Mouse (Mus musculus) fibroblast of lung, adult 2 months (primary cell): ENCODE results near the gene Slc5a5.

ENCODE experiments used
- DNase-seq: peaks from one replicate; pipeline ENCODE4 v3.0.0-alpha.2; 2011; ENCODE audit warnings: low read depth

Slc5a5 gene

DNA sequence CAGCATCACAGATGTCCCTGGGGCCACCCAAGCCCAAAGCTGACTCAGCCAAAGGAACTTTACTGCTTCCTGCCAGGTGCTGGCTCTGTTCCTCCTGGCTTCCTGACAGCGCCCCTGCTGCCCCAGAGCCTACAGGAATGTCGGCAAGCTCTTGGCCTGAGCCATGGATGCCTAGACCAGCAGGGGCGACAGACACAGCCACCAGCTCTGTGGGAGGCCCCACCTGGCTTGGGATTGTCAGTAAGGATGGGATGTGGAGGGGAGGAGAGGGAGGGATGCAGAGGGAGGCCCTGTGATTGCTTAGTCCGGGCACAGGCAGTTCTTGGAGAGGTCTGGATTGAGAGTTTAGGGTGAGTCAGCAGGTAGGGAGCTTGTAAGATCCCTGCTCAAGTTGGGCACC is 12.4 kb downstream of the Slc5a5 start:
- no peak for DNase-seq

DNA sequence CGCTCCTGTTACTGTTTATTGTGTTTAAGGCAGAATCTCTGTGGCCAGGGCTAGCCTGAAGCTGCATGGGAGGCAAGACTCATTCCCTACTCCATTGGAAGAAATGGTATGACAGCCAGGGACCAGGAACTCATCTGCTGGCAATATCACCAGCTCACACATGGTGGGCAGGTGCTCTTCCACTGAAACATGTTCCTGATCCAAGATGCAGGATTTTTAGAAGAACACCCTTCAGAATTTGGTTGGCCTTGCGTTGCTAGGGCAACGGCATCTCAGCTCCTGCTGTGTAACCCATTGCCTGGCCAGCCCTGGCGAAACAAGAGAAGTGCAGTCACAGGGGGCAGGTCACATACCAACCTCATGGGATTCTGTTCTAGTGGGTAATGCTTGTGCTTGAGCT is 13.1 kb downstream of the Slc5a5 start:
- no peak for DNase-seq

DNA sequence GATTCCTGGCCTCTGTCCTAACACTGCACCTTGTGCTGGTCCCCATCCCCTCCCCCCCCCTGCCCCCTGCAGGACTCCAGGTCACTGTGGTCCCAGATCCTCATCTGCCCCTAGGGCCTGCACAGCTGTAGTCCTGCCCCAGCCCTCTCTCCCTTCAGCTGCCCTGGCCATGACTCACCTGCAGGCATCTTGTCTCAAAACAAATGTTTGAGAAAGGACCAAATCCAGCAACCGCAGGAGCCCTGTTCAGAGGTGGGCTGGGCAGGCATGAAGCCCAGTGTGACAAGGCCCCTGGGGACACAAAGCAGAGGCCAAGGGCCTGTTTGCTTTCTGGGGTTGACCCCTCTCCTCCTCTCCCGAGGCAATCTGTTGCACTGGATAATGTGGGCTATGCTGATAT is 14.4 kb downstream of the Slc5a5 start:
- DNase-seq = no peak

DNA sequence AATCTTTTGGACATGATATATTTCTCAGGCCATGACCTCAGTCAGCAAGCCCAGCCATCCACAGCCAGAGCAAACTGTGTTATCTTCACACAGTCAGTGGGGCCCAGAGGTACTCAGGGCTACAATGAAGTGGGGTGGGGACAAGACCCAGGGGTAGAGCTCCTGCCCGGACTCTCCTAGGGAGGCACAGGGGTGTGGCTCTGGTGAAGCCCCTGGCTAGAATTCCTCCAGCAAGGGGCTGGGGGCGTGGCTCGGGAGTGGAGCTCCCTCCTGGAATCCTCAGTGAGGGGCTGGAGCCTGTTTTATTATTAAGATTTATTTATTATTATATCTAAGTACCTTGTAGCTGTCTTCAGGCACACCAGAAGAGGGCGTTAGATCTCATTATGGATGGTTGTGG is 16.2 kb downstream of the Slc5a5 start:
- DNase-seq = no peak

DNA sequence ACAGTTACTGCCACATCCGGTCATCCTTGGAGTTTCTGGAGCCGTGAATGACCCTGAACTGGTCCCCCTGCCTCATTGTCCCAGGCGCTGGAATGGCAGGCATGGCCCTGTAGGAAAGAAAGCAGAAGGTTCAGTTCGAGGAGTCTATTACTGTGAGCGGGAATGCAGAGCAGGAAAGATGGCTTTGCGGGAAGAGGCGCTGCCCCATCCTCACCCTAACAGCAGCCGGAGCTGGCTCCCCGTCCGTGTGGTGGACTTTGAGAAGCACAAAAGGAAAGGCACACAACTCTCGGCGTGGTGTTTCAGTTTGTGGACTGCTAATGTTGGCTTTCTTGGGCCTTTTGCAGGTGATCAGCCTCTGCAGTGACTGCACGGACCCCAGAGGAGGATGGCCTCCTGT is 18.1 kb downstream of the Slc5a5 start:
- DNase-seq = no peak

DNA sequence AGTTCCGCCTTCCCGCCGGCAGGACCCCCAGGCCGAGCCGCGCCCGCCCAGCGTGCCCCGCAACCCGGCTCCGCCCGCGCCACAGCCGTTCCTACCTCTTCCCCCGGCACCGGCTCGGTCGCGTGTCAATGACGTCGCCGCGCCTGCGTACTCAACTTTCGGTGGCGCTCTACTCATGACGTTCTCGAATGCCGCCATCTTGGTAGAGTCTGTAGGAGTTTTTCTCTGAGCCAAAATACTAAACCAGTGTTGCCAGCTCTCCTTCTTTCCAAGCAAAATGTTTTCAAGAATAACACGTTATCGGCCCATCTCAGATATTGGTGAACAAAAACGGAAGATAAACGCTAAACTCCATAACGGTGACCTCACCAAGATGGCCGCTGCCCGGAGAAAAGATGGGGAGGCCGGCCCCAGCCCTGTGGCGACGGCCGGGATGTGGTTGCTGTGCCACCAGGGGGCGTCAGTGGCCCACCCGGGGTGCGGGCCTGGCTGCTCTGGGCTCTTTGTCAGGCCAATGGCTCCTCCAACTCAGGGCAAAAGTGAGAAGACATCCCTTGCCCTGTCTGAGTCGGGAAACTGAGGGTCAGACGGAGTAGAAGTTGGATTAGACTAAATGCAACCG is 19.1 kb downstream of the Slc5a5 start, which contains the start of gene Ccdc124:
Gene Ccdc124 (minus strand): TSS at position 572 of the 622 bp plus-strand sequence.
- peak; percentile 82 for DNase-seq

DNA sequence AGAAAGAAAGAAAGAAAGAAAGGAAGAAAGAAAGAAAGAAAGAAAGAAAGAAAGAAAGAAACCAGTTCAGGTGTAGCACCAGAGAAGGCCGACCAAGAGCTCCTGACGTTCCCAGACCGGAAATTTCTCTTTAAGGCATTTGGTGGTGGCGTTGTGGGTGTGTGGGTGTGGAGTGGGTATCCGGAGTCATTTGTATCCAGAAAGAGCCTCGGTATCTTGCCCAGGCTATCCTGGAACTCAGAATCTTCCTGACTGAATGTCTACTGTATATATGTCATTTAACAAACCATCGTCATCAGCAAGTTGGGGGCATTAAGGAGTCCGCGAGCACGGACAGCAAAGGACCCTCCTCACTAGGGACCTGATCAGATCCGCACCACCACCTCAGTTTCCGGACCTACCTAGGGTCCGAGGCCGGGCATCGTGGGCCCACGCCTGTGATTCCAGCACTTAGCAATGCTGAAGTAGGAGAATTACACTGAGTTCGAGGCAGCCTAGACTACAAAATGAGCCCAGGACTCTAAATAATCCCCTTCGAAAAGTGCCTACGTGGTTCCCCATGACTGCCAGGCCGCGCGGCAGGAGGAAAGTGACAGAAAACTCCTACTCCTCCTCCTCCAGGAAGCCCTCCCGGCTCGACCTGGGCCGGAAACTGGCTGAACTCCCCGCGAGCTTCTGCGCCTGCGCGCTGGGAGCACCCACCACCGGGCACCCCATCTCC is 19.8 kb downstream of the Slc5a5 start:
- no peak for DNase-seq

DNA sequence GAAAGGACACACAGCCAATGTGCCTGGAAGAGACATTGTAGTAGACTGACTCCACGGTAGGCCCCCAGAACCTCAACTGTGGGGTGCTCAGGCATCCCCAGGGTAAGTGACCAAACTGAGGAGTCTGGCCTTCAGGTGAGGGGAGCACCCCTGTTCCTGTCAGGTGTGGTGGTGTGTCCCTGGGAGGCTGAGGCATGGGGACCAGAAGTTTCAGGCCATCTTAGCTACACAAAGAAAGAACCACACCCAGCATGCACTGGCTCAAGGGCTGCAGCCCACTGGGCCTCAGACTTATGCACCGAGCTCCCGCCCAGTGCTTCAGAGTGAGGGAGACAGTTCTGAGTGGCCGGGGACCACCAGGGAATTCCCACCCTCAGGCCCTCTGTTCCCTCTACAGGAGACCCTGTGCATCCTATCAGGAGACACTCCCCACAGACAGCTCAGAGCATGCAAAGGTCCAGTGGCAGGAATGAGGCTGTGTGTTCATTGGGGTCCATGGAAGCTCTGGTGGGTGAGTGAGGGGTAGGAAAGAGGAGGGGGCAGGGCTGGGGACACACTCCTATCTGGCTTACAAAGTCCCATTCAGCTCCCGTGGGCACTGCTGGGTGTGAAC is 21.3 kb downstream of the Slc5a5 start:
- no peak for DNase-seq

DNA sequence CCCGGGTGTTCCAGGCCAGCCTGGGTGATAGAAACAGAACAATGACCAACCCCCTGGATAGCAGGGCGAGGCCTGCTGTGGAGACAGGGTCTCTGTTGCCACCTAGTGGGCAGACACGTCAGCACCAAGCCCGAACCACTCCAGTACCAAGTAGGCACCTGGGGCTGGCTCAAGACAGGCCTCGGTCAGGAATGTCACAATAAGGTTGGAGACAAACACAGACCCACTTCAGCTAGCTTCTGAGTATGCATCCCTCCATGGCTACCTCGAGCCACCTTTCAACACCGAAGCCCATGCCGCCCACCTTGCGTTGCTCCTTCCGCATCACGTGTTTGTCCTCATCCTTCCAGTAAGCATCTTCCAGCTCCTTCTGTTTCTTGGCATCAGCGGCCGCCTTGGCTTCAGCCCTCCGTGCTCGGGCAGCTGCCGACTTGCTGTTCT is 22.9 kb downstream of the Slc5a5 start:
- no peak for DNase-seq

DNA sequence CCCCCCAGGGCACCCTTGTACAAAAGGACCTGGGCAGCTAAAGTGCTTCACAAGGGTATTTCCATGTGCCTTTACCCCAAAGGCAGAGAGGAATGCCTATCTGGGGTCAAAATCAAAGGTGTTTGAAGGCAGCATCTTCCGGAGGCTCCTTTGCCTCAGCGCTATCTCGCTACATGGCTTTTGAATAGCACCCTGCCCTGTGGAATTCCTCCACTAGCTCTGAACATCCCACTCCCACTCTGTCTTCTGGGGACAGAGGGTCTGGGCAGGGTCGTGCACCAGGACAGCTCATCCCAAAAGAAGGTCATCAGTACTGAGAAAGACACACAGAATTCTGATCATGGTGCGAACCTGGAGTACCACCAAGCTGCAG is 23.4 kb downstream of the Slc5a5 start:
- DNase-seq = no peak

DNA sequence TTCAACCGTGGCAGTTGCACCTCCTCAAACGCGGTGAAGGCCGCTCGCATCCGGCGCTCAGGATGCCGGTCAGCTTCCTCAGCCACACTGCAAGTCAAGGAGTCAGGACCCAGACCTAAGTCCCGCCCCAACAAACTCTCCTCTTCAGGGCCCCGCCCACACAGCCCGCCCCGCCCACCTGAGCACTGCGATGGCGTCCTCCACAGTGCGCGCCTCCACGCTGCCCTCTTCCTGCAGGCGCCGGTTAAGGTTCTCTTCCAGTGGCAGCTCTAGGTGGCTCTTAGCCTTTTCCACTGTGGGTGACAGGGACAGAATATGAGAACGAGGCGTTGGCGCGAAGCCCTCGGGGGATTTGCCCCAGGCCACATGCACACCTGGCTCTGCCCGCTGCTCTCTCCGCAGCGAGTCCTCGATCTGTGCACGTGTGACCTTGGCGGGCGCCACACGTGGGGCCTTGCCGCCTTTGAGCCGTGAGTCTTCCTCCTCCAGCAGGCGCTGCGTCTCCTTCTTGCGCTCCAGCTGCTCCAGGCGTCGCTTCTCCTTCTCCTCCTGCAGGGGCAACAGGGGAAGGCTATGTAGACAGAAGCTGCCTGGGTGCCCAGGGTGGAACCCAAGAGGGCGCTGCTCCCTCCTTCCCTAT is 23.9 kb downstream of the Slc5a5 start:
- DNase-seq = no peak

DNA sequence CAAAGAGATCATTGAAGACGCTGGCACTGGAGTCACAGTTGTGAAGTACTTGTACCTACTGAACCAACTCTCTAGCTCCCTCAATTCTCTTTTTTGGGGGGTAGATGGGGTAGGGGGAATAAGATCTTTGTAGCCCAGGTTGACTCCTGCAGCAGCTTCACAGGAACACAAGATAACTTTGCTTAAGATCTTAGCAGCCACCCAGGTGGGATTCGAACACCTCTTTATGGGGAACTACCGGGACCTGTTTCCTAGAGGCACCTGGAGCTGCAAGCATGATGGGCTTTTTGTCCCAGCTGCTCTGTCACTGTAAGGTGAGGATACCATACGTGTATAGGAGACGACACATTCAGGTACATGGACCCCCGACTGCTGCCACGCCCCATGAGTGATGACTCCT is 26.0 kb downstream of the Slc5a5 start:
- DNase-seq = no peak

DNA sequence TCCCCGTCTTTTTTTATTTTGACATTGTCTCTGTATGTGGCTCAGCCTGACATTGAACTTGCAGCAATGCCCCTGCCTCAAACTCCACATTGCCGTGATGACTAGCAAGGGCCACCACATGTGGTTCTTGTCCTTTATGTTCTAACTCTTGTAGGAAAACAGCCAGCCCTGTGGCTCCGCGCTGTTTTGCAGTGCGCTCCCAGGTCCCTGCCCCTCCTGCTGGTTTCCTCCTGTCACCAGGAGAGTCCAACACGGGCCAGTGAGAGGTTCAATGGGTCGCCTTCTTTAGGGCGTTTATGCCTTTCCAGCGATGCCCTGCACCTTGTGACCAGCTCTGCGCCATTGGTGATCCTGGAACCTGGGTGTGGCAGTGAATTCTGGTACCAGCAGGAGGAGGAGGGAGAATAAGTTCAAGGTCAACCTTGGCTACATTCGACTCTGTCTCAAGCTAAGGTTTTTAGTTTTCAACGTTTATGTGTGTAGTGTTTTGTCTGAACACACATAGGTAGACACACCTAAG is 26.5 kb downstream of the Slc5a5 start:
- DNase-seq = no peak

DNA sequence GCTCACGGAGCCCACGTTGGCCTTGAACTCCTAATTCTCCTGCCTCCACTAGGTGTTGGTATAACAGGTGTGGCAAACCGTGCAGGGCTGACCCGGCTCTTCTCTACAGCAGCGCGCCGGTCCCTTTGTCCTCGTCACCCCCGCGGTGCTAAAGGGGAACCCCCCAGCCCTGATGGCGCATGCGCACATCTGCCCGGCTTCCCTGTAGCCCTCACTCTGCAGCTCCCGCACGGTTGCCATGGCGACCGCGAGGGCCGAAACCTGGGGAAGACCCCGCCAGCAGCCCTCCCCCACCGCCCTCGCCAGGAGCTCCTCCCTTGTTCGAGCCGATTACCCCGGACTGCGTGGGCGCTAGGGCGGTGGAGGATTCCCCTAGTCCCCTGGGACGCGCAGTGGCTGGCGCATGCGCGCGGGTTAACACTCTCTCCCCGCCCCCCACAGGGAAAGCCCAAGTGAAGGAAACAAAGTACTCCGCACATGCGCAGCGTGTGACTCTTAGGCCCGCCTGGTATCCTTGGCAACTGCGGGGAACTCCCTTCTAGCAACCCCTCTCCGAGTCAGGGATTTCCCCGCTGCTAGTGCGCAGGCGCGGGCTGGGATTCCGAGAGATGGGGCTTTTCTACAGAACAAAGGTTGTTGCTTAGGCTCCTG is 27.1 kb downstream of the Slc5a5 start:
- peak; percentile 98 for DNase-seq

DNA sequence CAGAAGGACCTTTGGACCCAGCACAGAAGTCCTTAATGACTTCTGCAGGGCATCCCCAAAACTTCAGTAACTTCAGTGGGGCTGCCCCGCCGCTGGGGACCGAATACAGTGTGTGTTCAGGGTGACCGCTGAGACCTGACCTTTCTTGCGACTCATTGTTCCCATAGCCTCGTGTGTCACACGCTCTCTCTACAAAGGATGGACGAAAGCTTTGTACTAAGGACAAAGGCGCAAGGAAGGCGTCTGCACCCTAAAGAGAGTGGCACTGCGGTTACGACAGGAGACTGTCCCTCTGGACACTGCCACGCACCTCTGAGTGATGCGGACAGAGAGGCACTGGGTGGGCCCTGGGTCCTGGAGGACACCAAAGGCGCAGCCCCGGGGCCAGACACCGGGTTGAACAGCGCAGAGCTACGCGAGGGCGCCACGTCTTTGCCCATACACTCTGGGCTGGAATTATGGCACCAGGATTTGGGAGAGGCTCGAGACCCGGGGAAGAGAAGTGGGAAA is 27.8 kb downstream of the Slc5a5 start:
- no peak for DNase-seq

DNA sequence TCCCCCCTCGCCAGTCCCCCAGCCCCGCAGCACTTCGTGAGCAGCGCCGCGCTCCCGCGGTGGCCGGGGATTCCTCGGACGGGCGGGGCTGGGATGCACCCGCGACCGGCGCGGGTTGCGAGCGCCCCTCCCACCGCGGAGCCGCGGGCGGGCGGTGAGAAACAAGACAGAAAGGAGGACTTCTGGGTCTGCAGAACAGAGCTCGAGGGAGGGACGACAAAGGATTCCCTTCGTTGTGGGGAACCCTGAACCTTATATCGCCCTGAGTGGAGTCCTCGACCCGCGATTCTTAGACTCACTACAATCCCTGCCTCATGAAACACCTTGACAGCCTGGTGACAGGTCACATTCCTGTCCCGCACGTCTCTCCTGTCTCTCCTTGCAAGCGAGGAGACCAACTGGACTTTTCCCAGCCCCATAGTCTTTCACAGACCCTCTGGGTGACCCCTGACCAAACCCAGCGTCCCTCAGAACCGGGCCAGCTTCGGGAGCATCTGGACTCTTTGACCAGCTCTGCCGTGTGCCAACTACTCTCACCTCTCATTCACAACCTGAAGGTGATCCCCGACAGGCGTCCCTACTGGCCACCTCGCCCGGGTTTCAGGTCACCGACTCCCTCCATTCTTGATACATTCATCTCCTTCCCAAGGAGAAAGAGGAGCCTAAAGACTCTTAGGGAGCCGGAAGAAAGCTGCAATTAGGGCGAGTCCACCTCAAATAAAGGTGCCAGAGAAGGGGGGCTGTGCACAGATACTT is 28.4 kb downstream of the Slc5a5 start:
- DNase-seq = no peak

DNA sequence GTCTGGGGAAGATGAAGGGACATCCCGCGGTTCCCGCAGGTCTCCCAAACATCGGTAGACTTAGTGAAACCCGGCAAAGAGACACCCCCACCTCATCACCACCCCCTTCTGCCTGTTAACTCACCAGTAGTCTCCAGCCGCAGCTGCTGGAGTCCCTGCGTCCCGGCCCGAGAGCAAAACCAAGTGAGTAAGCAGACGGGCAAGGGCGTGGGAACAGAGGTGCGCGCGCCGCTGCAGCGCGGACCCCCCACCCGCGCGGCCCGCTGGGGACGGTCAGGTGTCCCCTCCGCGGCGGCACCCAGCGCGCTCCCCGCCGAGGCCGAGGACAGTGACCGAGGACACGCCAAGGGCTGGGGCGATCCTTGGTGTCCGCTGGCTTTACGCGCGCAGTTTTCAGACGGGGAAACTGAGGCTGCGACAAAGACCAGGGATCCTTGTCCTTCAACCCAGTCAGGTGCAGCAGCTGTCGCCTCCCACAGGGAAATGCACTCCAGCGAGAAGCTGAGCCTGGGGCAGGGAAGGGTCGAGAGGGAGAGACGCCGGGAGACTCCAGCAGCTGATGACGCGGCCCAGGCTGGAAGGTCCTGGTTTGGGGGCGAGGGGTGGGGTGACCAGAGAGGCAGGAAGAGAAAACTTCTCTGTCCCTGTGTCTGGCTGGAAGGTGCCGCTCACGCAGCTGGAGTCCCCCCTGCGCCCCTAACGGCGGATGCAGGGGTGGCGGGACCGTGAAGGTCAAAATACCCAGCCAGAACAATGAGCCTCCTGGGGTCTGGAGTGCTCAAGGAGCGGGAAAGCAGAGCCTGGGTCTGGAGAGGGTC is 29.5 kb downstream of the Slc5a5 start, which contains the start of gene Kcnn1:
Gene Kcnn1 (minus strand): TSS at position 435 of the 818 bp plus-strand sequence.
- no peak for DNase-seq

DNA sequence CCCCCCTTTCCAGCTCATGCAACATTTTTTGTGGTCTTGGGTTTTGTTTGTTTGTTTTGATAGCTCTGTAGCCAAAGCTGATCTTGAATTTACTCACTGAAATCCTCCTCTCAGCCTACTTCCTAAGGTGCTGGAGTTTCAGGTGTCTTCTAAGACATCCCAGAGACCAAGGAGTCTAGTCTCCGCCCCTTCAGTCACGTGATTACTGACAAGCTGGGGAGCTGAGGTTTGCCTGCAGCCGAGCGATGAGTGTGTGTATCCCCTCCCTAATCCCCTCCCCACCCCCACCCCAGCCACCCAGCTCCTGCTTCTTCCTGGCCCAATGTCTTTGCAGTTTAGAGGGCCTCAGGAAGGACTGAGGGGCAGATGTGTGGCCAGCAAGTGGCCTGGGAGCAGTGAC is 35.0 kb downstream of the Slc5a5 start:
- DNase-seq = no peak

DNA sequence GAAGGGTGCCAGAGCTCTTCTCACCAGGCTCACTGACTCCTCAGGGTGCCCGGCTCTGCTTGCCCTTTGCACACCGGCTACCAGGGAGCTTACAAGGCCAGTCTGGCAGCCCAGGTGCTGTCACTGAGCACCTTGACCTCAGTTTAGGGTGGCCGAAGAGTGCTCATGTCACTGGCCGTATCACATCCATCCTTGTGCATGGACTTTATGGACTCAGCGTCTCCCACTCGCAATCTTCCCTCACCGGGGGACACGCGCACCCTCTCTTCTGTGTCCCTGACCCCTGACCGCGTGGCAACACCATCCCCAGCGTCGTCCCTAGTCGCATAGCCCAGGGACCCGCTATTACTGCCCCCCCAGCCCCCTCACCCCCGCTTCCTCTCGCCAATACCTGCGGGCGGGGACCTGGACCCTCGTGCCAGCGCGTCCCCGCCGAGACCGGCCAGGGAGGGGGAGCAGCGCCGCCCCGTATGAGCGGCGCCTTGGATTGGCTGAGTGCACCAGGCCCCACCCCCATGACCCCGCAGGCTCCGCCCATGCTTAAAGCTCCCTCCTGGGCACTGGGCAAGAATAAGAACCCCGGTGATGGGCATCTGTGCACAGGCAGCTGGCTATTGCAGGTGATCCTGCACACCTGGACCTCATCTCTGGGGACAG is 35.9 kb downstream of the Slc5a5 start:
- DNase-seq = no peak

DNA sequence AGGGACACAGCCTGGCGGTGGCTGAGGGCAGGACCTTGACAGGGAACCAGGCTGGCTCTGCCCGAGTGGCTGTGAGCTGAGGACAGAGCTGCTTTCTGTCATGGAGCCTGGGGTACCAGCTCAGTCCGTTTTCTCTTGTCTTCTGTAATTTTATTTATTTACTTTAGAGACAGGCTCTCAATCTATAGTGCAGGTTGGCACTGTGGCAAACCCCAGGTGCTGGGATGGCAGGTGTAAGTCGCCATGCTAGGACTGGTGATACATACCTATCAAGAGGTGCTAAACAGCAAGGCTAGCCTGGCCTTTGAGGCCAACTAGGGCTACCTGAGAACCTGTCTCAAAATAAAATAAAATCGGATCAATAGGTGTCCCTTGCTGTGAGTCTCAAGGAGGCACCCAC is 36.5 kb downstream of the Slc5a5 start:
- no peak for DNase-seq
